Mouse (Mus musculus) forebrain, embryonic 16.5 days (tissue): ENCODE results near the gene Chrd. TPM values are rescaled to one million over a fixed set of nuclear protein-coding genes. Genes with fewer than 3 reads are reported as not detected.

Experiments
- ATAC-seq: fragments of 200-750 bp; cut with Nextera tagmentation; 2 replicates; pipeline ENCODE4 v1.8.0; 2017; ENCODE audit warnings: mild to moderate bottlenecking, moderate library complexity
- H3K27ac ChIP-seq: fragments of 300-500 bp; sonication (generic); 2 replicates; pipeline ENCODE4 v1.5.1; 2014; ENCODE audit warnings: low read length, control low read depth
- H3K27me3 ChIP-seq: fragments of 300-500 bp; sonication (generic); replicated peaks from 2 replicates; pipeline ENCODE4 v1.6.1; 2014; ENCODE audit warnings: low read length; ENCODE audit not compliant: control insufficient read depth, insufficient read depth
- H3K36me3 ChIP-seq: fragments of 300-500 bp; sonication (generic); 2 replicates; pipeline ENCODE4 v1.6.1; 2014; ENCODE audit not compliant: control insufficient read depth, insufficient read depth
- H3K4me1 ChIP-seq: fragments of 300-500 bp; sonication (generic); replicated peaks from 2 replicates; pipeline ENCODE4 v1.6.1; 2014; ENCODE audit warnings: low read length; ENCODE audit not compliant: control insufficient read depth, insufficient read depth
- H3K4me2 ChIP-seq: fragments of 300-500 bp; sonication (generic); 2 replicates; pipeline ENCODE4 v1.6.1; 2014; ENCODE audit warnings: mild to moderate bottlenecking, low read length, control low read depth
- H3K4me3 ChIP-seq: fragments of 300-500 bp; sonication (generic); replicated peaks from 2 replicates; pipeline ENCODE4 v1.5.1; 2014; ENCODE audit warnings: mild to moderate bottlenecking, low read length, control low read depth
- H3K9ac ChIP-seq: fragments of 300-500 bp; sonication (generic); replicated peaks from 2 replicates; pipeline ENCODE4 v1.6.1; 2014; ENCODE audit warnings: low read depth, low read length, control low read depth
- H3K9me3 ChIP-seq: fragments of 300-500 bp; sonication (generic); 2 replicates; pipeline ENCODE4 v1.6.1; 2016; ENCODE audit warnings: low read length; ENCODE audit not compliant: control insufficient read depth
- WGBS: fragments of 180-500 bp; shearing (Covaris S2); extraction: QIAGEN DNeasy Blood & Tissue Kit; methylation state at CpG from one replicate; pipeline ENCODE4 v1.1.7; 2014; 5-methylcytosine and 5-hydroxymethylcytosine counted together
- polyA plus RNA-seq: library from polyadenylated mRNA; unstranded; fragments of >200 nt; fragmentation: Nextera tagmentation; extraction: Ambion mirVana; gene quantifications from 2 replicates; pipeline ENCODE4 v1.2.1, GENCODE M21; 2015

The Chrd gene
- polyA plus RNA-seq, 1 experiment from 2014 or later = 4.4 TPM

DNA sequence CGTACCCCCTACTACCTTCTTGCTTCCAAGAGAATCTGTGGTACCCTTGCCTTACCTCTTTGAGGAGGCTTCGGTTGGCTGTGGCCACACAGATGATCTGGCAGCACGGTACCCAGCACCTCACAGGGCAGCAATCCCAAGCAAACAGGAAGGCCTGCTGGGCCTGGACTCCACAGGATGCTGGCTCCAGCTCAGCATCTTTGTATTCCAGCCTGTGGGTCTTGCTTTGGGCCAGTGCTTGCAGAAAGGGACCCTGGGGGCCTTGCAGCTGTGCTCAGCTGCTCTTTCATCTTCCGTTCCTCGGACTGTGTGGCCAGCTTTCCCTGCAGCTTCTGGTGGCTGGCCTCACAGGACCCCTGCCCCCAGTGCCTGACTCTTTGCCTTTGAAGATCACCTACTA lies 32.9 kb upstream of the Chrd start:
- Histone ChIP-seq H3K9ac (no peak overlapping the region), H3K4me1 (peaks cover 24% of the 10 kb centered on the region), H3K36me3 (peaks cover 9% of the 10 kb centered on the region; the same call in 1 of the 2 replicates), H3K4me3 (no peak overlapping the region), H3K4me2 (no peak overlapping the region), H3K9me3 (no peaks in the 10 kb centered on the region), H3K27me3 (no peaks in the 10 kb centered on the region), H3K27ac (no peak overlapping the region)
- ATAC-seq = no peak
- WGBS = 37% methylated on average over 5 of the region's 5 CpGs

DNA sequence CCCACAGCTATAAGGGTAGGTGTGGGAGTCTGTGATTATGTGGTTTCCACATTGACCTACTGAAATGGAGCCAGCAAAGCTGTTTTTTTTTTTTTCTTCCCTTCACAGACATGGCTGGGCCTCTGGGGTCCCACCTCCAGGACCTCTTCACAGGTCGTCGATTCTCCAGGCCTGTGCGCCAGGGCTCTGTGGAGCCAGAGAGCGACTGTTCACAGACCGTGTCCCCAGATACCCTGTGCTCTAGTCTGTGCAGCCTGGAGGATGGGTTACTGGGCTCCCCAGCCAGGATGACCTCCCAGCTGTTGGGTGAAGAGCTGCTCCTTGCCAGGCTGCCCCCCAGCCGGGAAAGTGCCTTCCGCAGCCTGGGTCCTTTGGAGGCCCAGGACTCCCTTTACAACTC lies 31.6 kb upstream of the Chrd start:
- no peak; the same call in 1 of the 2 replicates for ATAC-seq
- no peak overlapping the region for H3K9ac ChIP-seq
- WGBS = 48% methylated on average over 7 of the region's 7 CpGs

GRCm38 (mm10) chr16:20701729-20702521 lies 31.0 kb upstream of the Chrd start:
- H3K9ac ChIP-seq = peak overlapping the region; percentile 13; the same call in 1 of the 2 replicates
- ATAC-seq = peak; percentile 5
- H3K4me3 ChIP-seq = no peak overlapping the region
- WGBS = 12% methylated on average over 11 of the region's 12 CpGs
- peaks cover 9% of the 10 kb centered on the region; the same call in 1 of the 2 replicates for H3K36me3 ChIP-seq
- peaks cover 10% of the 10 kb centered on the region for H3K4me1 ChIP-seq
- H3K4me2 ChIP-seq = no peak overlapping the region
- no peaks in the 10 kb centered on the region for H3K27me3 ChIP-seq
- no peaks in the 10 kb centered on the region for H3K9me3 ChIP-seq
- no peak overlapping the region for H3K27ac ChIP-seq

More for the DNA sequence above, 31.6 kb upstream of the Chrd start:
- peaks cover 9% of the 10 kb centered on the region; the same call in 1 of the 2 replicates for H3K36me3 ChIP-seq
- H3K27me3 ChIP-seq = no peaks in the 10 kb centered on the region
- H3K27ac ChIP-seq = no peak overlapping the region
- H3K4me1 ChIP-seq = peaks cover 14% of the 10 kb centered on the region
- H3K4me3 ChIP-seq = no peak overlapping the region
- H3K4me2 ChIP-seq = no peak overlapping the region
- H3K9me3 ChIP-seq = no peaks in the 10 kb centered on the region

DNA sequence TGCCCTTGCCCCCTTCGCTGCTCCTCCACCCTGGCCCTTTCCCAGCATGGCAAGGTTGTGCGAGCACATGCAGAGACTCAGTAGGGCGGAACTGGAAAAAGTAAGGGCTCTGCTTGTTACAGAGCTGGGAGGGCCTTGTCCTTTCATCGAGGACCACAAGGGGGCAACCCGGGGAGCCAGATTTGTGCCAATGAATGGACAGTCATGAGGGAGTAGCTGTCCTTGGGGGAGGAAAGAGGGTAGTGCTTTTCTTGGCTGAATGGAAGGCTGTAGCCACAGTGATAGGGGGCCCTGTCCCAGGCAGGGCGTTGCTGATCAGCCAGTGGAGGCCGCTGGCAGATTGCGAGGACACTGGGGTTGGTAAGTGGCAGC lies 30.4 kb upstream of the Chrd start:
- H3K27me3 ChIP-seq = no peaks in the 10 kb centered on the region

GRCm38 (mm10) chr16:20703071-20703470 lies 29.9 kb upstream of the Chrd start:
- H3K36me3 ChIP-seq = peaks cover 11% of the 10 kb centered on the region; the same call in 1 of the 2 replicates
- no peaks in the 10 kb centered on the region for H3K9me3 ChIP-seq
- no peaks in the 10 kb centered on the region for H3K27me3 ChIP-seq
- no peak overlapping the region for H3K4me3 ChIP-seq
- no peak overlapping the region for H3K9ac ChIP-seq
- WGBS = 90% methylated on average over 10 of the region's 10 CpGs
- peaks cover 10% of the 10 kb centered on the region for H3K4me1 ChIP-seq
- no peak overlapping the region for H3K4me2 ChIP-seq
- ATAC-seq = no peak
- no peak overlapping the region for H3K27ac ChIP-seq

More for the DNA sequence above, 30.4 kb upstream of the Chrd start:
- no peak overlapping the region for H3K27ac ChIP-seq
- 3% methylated on average over 8 of the region's 8 CpGs for WGBS
- no peaks in the 10 kb centered on the region for H3K9me3 ChIP-seq
- no peak overlapping the region for H3K9ac ChIP-seq
- peaks cover 11% of the 10 kb centered on the region; the same call in 1 of the 2 replicates for H3K36me3 ChIP-seq
- no peak overlapping the region for H3K4me3 ChIP-seq
- H3K4me2 ChIP-seq = no peak overlapping the region
- ATAC-seq = peak; percentile 41
- H3K4me1 ChIP-seq = peaks cover 10% of the 10 kb centered on the region

GRCm38 (mm10) chr16:20703699-20704400 lies 29.1 kb upstream of the Chrd start:
- peaks cover 11% of the 10 kb centered on the region; the same call in 1 of the 2 replicates for H3K36me3 ChIP-seq

DNA sequence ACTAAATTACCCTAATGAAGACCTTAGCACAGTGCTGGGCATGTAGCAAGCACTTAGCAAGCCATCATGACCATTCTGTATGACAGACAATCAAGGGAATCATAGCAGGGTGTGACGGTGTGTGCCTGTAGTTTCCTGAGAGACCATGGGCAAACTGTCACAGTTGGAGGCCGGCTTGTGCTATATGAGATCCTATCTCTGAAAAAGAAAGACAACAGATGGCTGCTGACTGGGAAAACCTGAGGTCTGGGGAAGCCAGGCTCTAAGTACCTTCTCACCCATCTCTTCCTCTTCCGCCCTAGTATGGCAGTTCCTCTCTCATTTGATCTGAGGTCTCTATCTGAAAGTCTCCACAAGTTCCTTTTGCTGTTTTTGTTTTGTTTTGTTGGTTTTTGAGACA lies 27.1 kb upstream of the Chrd start:
- H3K9me3 ChIP-seq = no peaks in the 10 kb centered on the region
- 0 out of 2 replicates have a peak, but pooled peaks cover 5% of the 10 kb centered on the region for H3K36me3 ChIP-seq
- H3K4me3 ChIP-seq = no peak overlapping the region
- WGBS = 85% methylated on average over 3 of the region's 3 CpGs
- no peaks in the 10 kb centered on the region for H3K27me3 ChIP-seq
- no peak for ATAC-seq
- no peak overlapping the region for H3K4me2 ChIP-seq
- no peak overlapping the region for H3K9ac ChIP-seq
- H3K27ac ChIP-seq = no peak overlapping the region
- H3K4me1 ChIP-seq = peaks cover 10% of the 10 kb centered on the region

More at GRCm38 (mm10) chr16:20703699-20704400, 29.1 kb upstream of the Chrd start:
- Histone ChIP-seq H3K4me1 (peaks cover 10% of the 10 kb centered on the region), H3K4me2 (no peak overlapping the region), H3K27ac (no peak overlapping the region), H3K27me3 (no peaks in the 10 kb centered on the region), H3K9me3 (no peaks in the 10 kb centered on the region), H3K9ac (no peak overlapping the region), H3K4me3 (no peak overlapping the region)
- ATAC-seq = no peak
- 77% methylated on average over 6 of the region's 6 CpGs for WGBS

- no peak for ATAC-seq
- H3K4me3 ChIP-seq = no peak overlapping the region
- WGBS = 90% methylated on average over 2 of the region's 2 CpGs
- 0 out of 2 replicates have a peak, but pooled peaks cover 5% of the 10 kb centered on the region for H3K36me3 ChIP-seq
- no peak overlapping the region for H3K4me2 ChIP-seq
- H3K4me1 ChIP-seq = peaks cover 10% of the 10 kb centered on the region
- no peak overlapping the region for H3K27ac ChIP-seq
- no peaks in the 10 kb centered on the region for H3K9me3 ChIP-seq
- no peak overlapping the region for H3K9ac ChIP-seq
- H3K27me3 ChIP-seq = no peaks in the 10 kb centered on the region
These were observed 26.4 kb upstream of the Chrd start for GRCm38 (mm10) chr16:20706407-20707055.
